Mouse (Mus musculus) cortical plate, adult 2 months (tissue): Measurements from ENCODE around the gene Cdkl1.

ENCODE experiments used
- CTCF ChIP-seq: fragments of 200-500 bp; IDR thresholded peaks from 2 replicates; pipeline ENCODE4 v1.5.1; 2011; ENCODE audit warnings: mild to moderate bottlenecking, control low read depth, low read length; ENCODE audit not compliant: insufficient read depth; ENCODE audit errors: extremely low read depth
- POLR2A ChIP-seq: fragments of 200-500 bp; IDR thresholded peaks from 2 replicates; pipeline ENCODE4 v1.6.1; 2011; ENCODE audit warnings: mild to moderate bottlenecking, low read length, control low read depth; ENCODE audit not compliant: insufficient read depth; ENCODE audit errors: extremely low read depth

GRCm38 (mm10) chr12:69767476-69768258 is 23.4 kb downstream of the Cdkl1 start:
- no peak for TF ChIP-seq CTCF
- no peak for TF ChIP-seq POLR2A
